Mouse (Mus musculus) bone marrow macrophage, adult 2 months (primary cell): ENCODE data around the gene Wdr86. TPM values are rescaled to one million over a fixed set of nuclear protein-coding genes. Genes with fewer than 3 reads are reported as not detected.

ENCODE experiments used
- H3K27ac ChIP-seq: 2 replicates; pipeline ENCODE4 v1.5.1; 2012; ENCODE audit warnings: low read depth, low read length; ENCODE audit not compliant: insufficient read depth
- H3K4me1 ChIP-seq: 2 replicates; pipeline ENCODE4 v1.6.1; 2012; ENCODE audit warnings: low read length; ENCODE audit not compliant: control insufficient read depth, insufficient read depth
- H3K4me3 ChIP-seq: 2 replicates; pipeline ENCODE4 v1.5.1; 2012; ENCODE audit warnings: mild to moderate bottlenecking, low read length, moderate library complexity; ENCODE audit not compliant: insufficient read depth
- CTCF ChIP-seq: IDR thresholded peaks from 2 replicates; pipeline ENCODE4 v1.5.1; 2012; ENCODE audit warnings: low read depth, mild to moderate bottlenecking, low read length, moderate library complexity
- POLR2A ChIP-seq: IDR thresholded peaks from 2 replicates; pipeline ENCODE4 v1.6.1; 2012; ENCODE audit warnings: mild to moderate bottlenecking, low read depth, low read length, borderline replicate concordance
- polyA plus RNA-seq: library from polyadenylated mRNA; stranded (reverse); fragments of >200 nt; gene quantifications from 2 replicates; pipeline ENCODE4 v1.2.4, GENCODE M21; 2012; ENCODE audit not compliant: missing spikeins, insufficient read depth, insufficient read length

The Wdr86 gene
- polyA plus RNA-seq, 1 experiment = not detected

DNA sequence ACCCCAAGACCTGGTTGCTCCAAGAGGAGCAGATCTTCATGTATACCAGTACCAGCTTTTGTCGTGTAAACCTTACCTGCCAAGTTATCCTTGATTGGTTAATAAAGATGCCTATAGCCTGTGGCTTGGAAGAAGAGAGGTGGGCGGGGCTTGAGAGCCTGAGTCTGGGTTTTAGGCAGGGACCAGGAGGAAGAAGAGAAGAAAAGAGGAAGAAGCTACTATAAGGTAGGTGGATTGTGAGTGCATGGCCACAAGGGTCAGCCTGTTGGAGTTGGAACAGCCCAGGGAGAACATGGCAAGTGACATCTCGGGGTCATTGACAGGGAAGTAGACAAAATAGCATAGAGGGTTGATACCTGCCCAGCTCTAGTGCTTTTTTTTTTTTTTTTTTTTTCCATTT is 10.7 kb downstream of the Wdr86 start:
- no peak overlapping the region for H3K27ac ChIP-seq
- no peak for TF ChIP-seq CTCF
- no peak overlapping the region for H3K4me3 ChIP-seq
- H3K4me1 ChIP-seq = no peaks in the 10 kb centered on the region

DNA sequence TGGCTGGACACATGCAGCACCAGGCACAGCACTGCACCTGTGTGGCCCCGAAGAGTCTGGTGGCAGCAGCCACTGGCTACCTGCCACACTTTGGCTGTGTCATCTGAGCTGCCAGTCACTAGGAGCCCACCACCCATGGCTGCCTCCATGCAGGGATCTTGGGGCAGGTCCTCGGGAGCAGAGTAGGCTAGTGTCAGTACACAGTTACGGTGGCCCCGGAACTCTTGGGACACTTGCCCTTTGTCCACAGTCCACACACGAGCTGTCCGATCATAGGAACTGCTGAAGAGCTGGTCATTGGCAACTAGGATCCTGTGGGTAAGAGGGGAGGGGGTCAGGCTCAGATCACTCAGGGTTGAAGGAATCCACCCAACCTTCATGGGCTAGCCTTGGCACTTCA is 12.5 kb downstream of the Wdr86 start:
- Histone ChIP-seq H3K4me3 (no peak overlapping the region), H3K27ac (no peak overlapping the region), H3K4me1 (no peaks in the 10 kb centered on the region)
- TF ChIP-seq CTCF (no peak), POLR2A (no peak)

- TF ChIP-seq POLR2A (no peak), CTCF (no peak)
- H3K4me1 ChIP-seq = no peaks in the 10 kb centered on the region
- no peak overlapping the region for H3K4me3 ChIP-seq
- no peak overlapping the region for H3K27ac ChIP-seq
Measured at GRCm38 (mm10) chr5:24713987-24714386, 16.5 kb downstream of the Wdr86 start.

DNA sequence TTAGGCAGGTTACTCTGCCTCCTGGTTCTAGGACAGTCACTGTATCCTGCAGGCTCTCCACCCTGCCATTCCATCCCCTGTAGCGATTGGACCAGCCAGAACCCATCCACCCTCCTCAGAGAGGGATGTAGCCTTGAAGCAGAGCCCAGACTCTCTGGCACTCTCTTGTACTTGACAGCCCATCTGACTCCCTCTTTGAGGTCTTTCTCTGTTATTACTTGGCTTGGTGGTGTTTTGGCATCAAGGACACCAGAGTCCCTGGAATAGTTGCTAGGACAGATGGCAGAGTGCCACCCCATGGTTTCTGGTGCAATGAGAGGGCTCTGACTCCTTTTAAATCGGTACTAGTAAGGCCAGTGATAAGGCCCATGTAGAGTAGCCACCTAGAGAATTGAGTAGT is 17.3 kb downstream of the Wdr86 start:
- Histone ChIP-seq H3K4me3 (no peak overlapping the region), H3K27ac (no peak overlapping the region), H3K4me1 (no peaks in the 10 kb centered on the region)
- no peak for TF ChIP-seq CTCF
- TF ChIP-seq POLR2A = no peak

- H3K27ac ChIP-seq = no peak overlapping the region
- H3K4me1 ChIP-seq = no peaks in the 10 kb centered on the region
- peak; percentile 37 for TF ChIP-seq CTCF
- no peak for TF ChIP-seq POLR2A
- H3K4me3 ChIP-seq = no peak overlapping the region
Measured at GRCm38 (mm10) chr5:24711615-24712014, 18.9 kb downstream of the Wdr86 start.

DNA sequence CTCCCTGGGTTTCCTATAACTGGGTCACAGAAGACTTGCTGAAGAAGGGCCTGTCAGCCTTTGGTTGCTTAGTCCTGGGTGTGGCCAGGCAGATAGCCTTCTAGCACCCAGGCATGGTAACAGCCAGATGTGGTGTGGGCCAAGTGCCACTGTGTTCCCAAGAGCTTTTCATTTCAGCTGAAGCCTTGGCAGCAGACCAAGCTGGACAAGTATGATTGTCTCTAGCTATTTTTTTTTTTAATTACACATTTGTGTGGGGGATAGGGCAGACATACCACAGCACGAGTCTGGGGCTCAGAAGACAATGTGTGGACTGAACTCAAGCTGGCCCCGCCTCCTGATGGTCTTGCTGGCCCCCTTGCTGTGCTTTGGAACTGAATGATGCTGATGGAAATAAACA is 20.6 kb downstream of the Wdr86 start:
- Histone ChIP-seq H3K27ac (no peak overlapping the region), H3K4me3 (no peak overlapping the region)
- TF ChIP-seq CTCF (no peak), POLR2A (no peak)

DNA sequence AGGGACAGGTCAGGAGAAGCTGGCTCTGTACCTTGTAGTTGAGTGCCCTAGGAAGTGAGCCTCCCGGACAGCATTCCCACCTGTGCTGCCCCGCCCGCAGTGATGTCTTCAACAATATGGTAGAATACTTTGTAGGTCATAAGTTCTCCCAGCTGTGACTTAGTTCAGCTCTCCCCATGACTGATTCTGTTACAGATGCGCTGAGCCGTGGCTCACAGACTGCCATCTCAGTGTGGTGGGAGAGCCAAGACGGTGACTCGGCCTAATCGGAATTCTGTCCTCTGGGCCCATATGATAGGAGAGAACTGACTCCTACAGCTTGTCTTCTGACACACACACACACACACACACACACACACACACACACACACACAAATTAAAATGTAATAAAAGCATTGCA is 25.9 kb downstream of the Wdr86 start:
- H3K4me3 ChIP-seq = no peak overlapping the region
- H3K27ac ChIP-seq = no peak overlapping the region
- TF ChIP-seq POLR2A (no peak), CTCF (no peak)
- no peaks in the 10 kb centered on the region for H3K4me1 ChIP-seq

More for the DNA sequence above, 20.6 kb downstream of the Wdr86 start:
- no peaks in the 10 kb centered on the region for H3K4me1 ChIP-seq

DNA sequence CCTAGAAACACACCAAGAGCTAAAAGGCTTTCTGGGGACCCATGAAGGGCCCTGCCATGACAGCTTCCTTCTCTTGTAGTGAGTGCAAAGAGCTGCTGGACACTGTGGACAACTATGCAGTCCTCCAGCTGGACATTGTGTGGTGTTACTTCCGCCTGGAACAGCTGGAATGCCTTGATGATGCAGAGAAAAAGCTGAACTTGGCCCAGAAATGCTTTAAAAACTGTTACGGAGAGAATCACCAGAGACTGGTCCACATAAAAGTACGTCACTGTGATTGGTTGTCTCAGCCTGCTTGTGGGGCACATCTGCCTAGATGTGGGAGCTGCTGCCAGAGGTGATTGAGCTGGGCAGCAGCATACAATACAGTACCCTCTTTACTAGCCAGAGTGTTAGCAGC is 29.3 kb downstream of the Wdr86 start:
- H3K4me1 ChIP-seq = no peaks in the 10 kb centered on the region
- H3K27ac ChIP-seq = no peak overlapping the region
- TF ChIP-seq POLR2A (no peak), CTCF (no peak)
- H3K4me3 ChIP-seq = no peak overlapping the region

- Histone ChIP-seq H3K27ac (no peak overlapping the region), H3K4me1 (no peaks in the 10 kb centered on the region), H3K4me3 (no peak overlapping the region)
- TF ChIP-seq POLR2A (no peak), CTCF (no peak)
Measured at GRCm38 (mm10) chr5:24696704-24697103, 33.8 kb downstream of the Wdr86 start.

- Histone ChIP-seq H3K27ac (peak overlapping the region; percentile 91), H3K4me3 (peak overlapping the region; percentile 79), H3K4me1 (peaks cover 24% of the 10 kb centered on the region)
- no peak for TF ChIP-seq CTCF
- TF ChIP-seq POLR2A = no peak
Measured at GRCm38 (mm10) chr5:24687696-24688095, 42.8 kb downstream of the Wdr86 start.

DNA sequence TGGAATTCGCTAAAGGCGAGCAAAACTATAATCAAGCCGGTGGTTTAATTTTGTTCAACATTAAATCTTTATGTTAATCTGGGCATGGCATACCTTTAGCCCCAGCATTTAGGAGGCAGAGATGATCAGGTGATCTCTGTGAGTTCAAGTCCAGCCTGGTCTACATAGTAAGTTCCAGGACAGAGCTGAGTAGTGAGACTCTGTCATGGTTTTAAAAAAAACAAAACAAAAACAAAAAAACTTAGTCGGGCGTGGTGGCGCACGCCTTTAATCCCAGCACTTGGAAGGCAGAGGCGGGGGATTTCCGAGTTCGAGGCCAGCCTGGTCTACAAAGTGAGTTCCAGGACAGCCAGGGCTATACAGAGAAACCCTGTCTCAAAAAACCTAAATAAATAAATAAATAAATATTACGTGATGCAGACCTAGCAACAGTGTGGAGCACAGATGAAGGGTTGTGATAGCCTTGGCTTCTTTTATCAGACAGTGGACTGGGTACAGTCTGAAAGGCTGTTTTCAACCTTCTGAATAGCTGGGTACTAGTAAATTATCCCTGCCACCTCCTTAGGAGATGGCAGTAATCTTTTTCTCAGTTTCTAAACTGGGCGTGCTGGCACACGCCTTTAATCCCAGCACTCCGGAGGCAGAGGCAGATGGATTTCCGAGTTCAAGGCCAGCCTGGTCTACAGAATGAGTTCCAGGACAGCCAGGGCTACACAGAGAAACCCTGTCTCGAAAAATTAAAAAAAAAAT is 43.7 kb downstream of the Wdr86 start:
- peak overlapping the region; percentile 79 for H3K4me3 ChIP-seq
- peaks cover 24% of the 10 kb centered on the region for H3K4me1 ChIP-seq
- peak overlapping the region; percentile 91 for H3K27ac ChIP-seq
